Mouse (Mus musculus) mouse embryonic stem cell (cell line): ENCODE measurements around the gene Gm26992.

Experiments
- in situ Hi-C, 2 experiments: fragments of 300-500 bp; cut with MboI; formaldehyde crosslinking; loops; 1 replicate in 1 of 2; 3 replicates in 1 of 2; pipeline ENCODE4 v1.14.3; 2019 to 2020; ENCODE audit warnings: low sequenced_read_pairs in 2 of 2, low pct_unique_long_range_greater_than_20kb in 1 of 2, mixed read lengths in 1 of 2; ENCODE audit not compliant: unreplicated experiment in 1 of 2

Gene Gm26992

GRCm38 (mm10) chrX:103529185-103529584, 107.4 kb downstream of the Gm26992 start:
- in situ Hi-C loops: no loop called here
